Mouse (Mus musculus) cortical plate, adult 2 months (tissue): ENCODE data around the gene Tom1l1.

Source experiments
- CTCF ChIP-seq: fragments of 200-500 bp; IDR thresholded peaks from 2 replicates; pipeline ENCODE4 v1.5.1; 2011; ENCODE audit warnings: mild to moderate bottlenecking, control low read depth, low read length; ENCODE audit not compliant: insufficient read depth; ENCODE audit errors: extremely low read depth
- POLR2A ChIP-seq: fragments of 200-500 bp; IDR thresholded peaks from 2 replicates; pipeline ENCODE4 v1.6.1; 2011; ENCODE audit warnings: mild to moderate bottlenecking, low read length, control low read depth; ENCODE audit not compliant: insufficient read depth; ENCODE audit errors: extremely low read depth

DNA sequence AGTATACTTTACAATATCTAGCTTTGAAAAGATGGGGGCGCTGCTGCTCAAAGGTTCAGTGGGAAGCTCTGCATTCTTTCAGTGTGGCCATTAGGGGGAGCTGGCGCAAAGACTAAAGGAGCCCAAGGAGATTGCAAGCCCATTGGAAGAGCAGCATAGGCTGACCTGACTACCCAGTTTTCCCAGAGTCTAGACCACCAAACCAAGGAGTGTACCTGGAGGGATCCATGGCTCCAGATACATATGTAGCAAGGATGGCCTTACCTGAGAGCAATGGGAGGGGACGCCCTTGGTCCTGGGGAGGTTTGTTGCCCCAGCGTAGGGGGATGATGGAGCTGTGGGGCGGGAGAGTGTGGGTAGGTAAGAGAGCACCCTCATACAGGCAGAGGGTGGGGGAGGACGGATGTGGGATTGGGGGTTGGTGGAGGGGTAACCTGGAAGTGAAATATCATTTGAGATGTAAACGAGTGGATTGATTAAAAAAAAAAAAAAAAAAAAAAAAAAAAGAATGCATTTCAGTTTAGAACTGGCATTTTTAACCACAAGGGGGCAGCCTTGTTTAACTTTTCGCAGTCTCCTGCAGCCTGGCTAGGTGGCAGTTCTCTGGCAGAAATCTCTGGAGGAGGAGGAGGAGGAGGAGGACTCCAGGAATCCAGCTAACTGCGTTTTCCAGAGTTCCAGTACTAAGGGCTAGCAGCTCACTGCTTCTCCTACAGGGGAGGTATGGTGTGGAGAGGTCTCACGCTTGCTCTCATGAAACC is 9.5 kb upstream of the Tom1l1 start:
- TF ChIP-seq CTCF, result peak; percentile 89
- TF ChIP-seq POLR2A, result no peak
